Mouse (Mus musculus): Measurements from ENCODE around the gene Sycn. TPM values are rescaled to one million over a fixed set of nuclear protein-coding genes. Genes with fewer than 3 reads are reported as not detected.

The Sycn gene
- total RNA-seq, 2 experiments from 2014 or later, result not detected

DNA sequence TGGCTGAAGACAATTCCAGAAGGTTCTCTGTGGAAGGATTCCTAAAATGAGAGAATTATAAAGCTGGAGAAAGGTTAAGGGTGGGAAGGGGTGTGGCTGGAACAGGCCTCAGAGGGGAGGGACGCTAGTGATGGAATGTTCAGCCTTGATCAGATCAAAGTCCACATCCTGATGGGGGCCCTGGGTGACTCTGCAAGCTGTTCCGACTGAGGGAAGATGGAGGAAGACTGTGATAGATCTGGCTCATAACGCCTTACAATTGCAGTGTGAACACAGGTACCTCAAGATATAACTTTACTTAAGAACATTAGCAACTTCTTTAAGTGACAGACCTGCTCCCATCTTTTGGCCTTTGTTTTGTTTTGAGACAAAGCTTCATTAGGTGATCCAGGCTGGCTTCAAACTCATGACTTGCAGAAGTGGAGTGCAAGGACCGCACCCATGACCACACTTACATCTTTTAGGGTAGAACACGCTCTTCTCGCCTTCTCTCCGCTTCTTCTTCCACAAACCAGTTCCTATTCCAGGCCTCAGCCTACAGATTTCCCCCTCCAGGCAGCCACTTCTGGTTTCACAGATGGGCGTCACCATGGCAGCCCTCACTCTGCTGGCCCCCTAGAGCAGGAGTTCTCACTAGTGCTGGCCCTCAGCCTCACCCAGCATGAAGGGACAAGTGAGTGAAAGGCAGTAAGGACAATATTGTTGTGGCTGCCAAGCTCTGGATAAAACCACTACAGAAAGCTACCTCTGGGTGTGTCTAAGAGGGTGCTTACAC, 43.1 kb downstream of the Sycn start:
- no peak for DNase-seq (ENCODE audit: extremely low spot score in 1 of 2, low spot score in 1 of 2)

DNA sequence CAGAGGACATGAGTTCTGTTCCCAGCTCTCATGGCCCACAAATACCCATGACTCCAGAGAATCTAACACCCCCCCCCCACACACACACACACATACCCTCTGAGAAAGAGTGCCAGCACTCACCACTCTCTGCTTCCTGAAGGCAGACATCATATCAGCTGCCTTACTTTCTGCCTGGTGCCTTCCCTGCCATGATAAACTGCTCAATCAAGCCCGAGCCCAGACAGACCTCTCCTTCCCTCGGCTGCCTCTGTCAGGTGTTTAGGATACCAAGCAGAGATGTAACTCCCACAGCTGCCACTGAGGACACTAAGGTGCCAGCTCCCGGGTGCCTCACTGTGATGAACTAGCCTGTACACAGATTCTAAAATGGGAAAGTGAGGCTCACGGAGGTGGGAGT, 43.8 kb downstream of the Sycn start:
- DNase-seq (ENCODE audit: extremely low spot score in 1 of 2, low spot score in 1 of 2), result no peak

- no peak for DNase-seq (ENCODE audit: extremely low spot score in 1 of 2, low spot score in 1 of 2)
These were observed 44.3 kb downstream of the Sycn start for GRCm38 (mm10) chr7:28585001-28585400.

GRCm38 (mm10) chr7:28586663-28587411, 46.2 kb downstream of the Sycn start:
- DNase-seq (ENCODE audit: extremely low spot score in 1 of 2, low spot score in 1 of 2), result no peak

DNA sequence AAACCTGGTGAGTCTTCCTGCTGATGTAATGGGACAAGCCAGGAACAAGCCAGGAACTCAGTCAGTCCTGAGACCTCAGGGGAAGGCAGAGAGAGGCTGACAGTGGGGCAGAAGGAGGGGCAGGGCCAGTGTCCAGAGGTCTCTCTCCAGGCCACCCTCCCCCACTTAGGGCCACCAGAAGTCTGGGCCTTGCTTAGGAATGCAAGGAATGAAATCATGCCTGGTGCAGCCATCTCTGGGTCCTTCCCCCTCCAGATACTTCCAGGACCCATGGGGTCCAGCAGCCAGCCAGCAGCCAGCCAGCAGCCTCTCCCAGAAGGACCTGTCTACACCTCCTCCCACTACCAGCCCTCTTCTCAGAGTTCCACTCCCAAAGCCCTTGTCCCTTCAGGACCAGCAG, 47.0 kb downstream of the Sycn start:
- DNase-seq (ENCODE audit: extremely low spot score in 1 of 2, low spot score in 1 of 2), result no peak

Small RNA genes lying within 50 kb of the gene (microRNA-seq; reads per million reads assigned to microRNA genes)
- gene Mir7049, result 2.4 to 2.8 reads per million in 2 experiments

Other genes starting within 250 kb of the Sycn start
- gene Selenov, start 249.7 kb upstream of the Sycn start, total RNA-seq (2021), result under 1 TPM; 0.27 to 0.38 TPM
- gene Dll3, start 238.6 kb upstream of the Sycn start, total RNA-seq (2021), result 1 to 10 TPM; 2.5 to 3.0 TPM
- 10 to 100 TPM; 37.7 to 47.0 TPM for gene Timm50, start 228.8 kb upstream of the Sycn start, total RNA-seq (2021)
- 100 to 1,000 TPM; 108 to 124 TPM for gene Supt5, start 202.1 kb upstream of the Sycn start, total RNA-seq (2021)
- gene Rps16, start 190.2 kb upstream of the Sycn start, total RNA-seq (2021), result 100 to 1,000 TPM; 431 to 496 TPM
- 1 to 10 TPM; 6.2 to 8.9 TPM for gene Plekhg2, start 168.3 kb upstream of the Sycn start, total RNA-seq (2021)
- gene Zfp36, start 160.6 kb upstream of the Sycn start, total RNA-seq (2021), result 1 to 10 TPM; 2.7 to 2.8 TPM
- gene Med29, start 148.2 kb upstream of the Sycn start, total RNA-seq (2021), result 10 to 100 TPM; 19.3 to 22.0 TPM
- gene Paf1, start 147.9 kb upstream of the Sycn start, total RNA-seq (2021), result 10 to 100 TPM; 63.0 to 69.3 TPM
- gene Gmfg, start 103.4 kb upstream of the Sycn start, total RNA-seq (2021), result 1 to 10 TPM; 1.3 to 2.3 TPM
- 10 to 100 TPM; 74.1 to 76.7 TPM for gene Lrfn1, start 88.9 kb upstream of the Sycn start, total RNA-seq (2021)
- gene Ifnl2, start 30.4 kb upstream of the Sycn start, total RNA-seq (2021), result not detected
- not detected for gene Ifnl3, start 18.0 kb upstream of the Sycn start, total RNA-seq (2021)
- under 1 TPM; 0.40 to 0.57 TPM for gene Nccrp1, start 6.4 kb downstream of the Sycn start, total RNA-seq (2021)
- 10 to 100 TPM; 70.1 to 71.0 TPM for gene Samd4b, start 57.3 kb downstream of the Sycn start, total RNA-seq (2021)
- 10 to 100 TPM; 13.4 to 14.8 TPM for gene Pak4, start 57.3 kb downstream of the Sycn start, total RNA-seq (2021)
- gene Acp7, start 90.4 kb downstream of the Sycn start, total RNA-seq (2021), result 1 to 10 TPM; 1.6 to 2.0 TPM
- gene Fbxo27, start 152.0 kb downstream of the Sycn start, total RNA-seq (2021), result 10 to 100 TPM; 17.9 to 21.6 TPM
- 1 to 10 TPM; 1.1 to 2.2 TPM for gene Fbxo17, start 175.9 kb downstream of the Sycn start, total RNA-seq (2021)
- 10 to 100 TPM; 62.4 to 70.0 TPM for gene Mrps12, start 200.9 kb downstream of the Sycn start, total RNA-seq (2021)
- 10 to 100 TPM; 12.4 to 15.6 TPM for gene Sars2, start 201.1 kb downstream of the Sycn start, total RNA-seq (2021)
- gene Ccer2, start 215.3 kb downstream of the Sycn start, total RNA-seq (2021), result under 1 TPM; 0.42 to 0.47 TPM
- 100 to 1,000 TPM; 218 to 227 TPM for gene Sirt2, start 225.8 kb downstream of the Sycn start, total RNA-seq (2021)
- gene Nfkbib, start 226.6 kb downstream of the Sycn start, total RNA-seq (2021), result 10 to 100 TPM; 32.1 to 33.5 TPM
- gene Rinl, start 248.1 kb downstream of the Sycn start, total RNA-seq (2021), result 1 to 10 TPM; 2.6 to 3.0 TPM

Measured in layer of hippocampus, postnatal 25 days (tissue).